Mouse (Mus musculus): Measurements from ENCODE around the gene St8sia1. TPM values are rescaled to one million over a fixed set of nuclear protein-coding genes. Genes with fewer than 3 reads are reported as not detected.

St8sia1 gene
- polyA plus RNA-seq, 1 experiment = not detected

DNA sequence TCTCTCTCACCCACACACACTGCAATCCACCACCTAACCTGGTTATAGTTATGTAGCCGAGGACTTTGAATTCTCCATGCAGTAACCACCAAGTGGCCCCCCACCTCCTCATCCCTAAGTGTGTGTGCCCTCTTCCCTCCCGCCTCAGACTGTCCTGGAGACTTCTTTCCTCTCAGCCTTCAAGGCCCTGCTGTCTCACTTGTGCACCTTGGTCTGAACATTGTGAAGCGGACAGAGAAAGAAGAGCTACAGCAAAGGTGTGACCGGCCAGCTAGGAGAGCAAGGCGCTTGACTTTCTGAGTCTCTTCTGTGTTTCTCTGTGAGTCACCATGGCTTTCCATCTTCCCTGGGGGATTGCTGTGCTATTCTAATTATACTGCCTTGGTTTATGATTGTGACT, 108.5 kb downstream of the St8sia1 start:
- no peaks in the 10 kb centered on the region for H3K4me1 ChIP-seq (ENCODE audit: control insufficient read depth, insufficient read depth, insufficient read length, low read length)
- no peak overlapping the region for H3K27ac ChIP-seq (replicated peaks; ENCODE audit: low read depth, low read length)
- H3K4me3 ChIP-seq (ENCODE audit: insufficient read depth, low read depth, low read length) = no peak overlapping the region

GRCm38 (mm10) chr6:142852419-142853377, 111.6 kb downstream of the St8sia1 start:
- H3K4me1 ChIP-seq (ENCODE audit: control insufficient read depth, insufficient read depth, insufficient read length, low read length) = no peaks in the 10 kb centered on the region
- no peak overlapping the region for H3K4me3 ChIP-seq (ENCODE audit: insufficient read depth, low read depth, low read length)
- no peak overlapping the region for H3K27ac ChIP-seq (replicated peaks; ENCODE audit: low read depth, low read length)

- Histone ChIP-seq H3K4me3 (ENCODE audit: insufficient read depth, low read depth, low read length) (no peak overlapping the region), H3K27ac (replicated peaks; ENCODE audit: low read depth, low read length) (no peak overlapping the region), H3K4me1 (ENCODE audit: control insufficient read depth, insufficient read depth, insufficient read length, low read length) (no peaks in the 10 kb centered on the region)
These were observed 113.8 kb downstream of the St8sia1 start for GRCm38 (mm10) chr6:142850436-142850835.

DNA sequence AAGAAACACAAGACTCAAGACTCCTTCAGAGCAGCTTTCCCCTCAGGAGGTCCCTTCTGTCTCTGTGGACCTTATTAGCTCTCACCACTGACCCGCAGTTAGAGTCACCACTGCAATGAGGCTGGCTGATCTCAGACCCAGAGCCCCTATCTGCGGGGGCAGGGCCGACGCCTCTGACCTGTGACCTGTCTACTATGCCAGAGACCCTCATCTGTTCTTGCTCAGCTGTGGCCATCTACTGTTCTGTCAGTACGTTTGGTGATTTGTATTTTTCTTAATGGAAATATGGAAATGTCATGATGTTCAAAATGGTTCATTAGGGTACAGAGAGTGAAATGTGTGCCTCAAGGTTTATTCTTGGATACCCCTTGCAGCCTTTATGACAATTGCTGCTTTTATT, 114.9 kb downstream of the St8sia1 start:
- H3K4me1 ChIP-seq (ENCODE audit: control insufficient read depth, insufficient read depth, insufficient read length, low read length) = no peaks in the 10 kb centered on the region
- H3K4me3 ChIP-seq (ENCODE audit: insufficient read depth, low read depth, low read length) = no peak overlapping the region
- no peak overlapping the region for H3K27ac ChIP-seq (replicated peaks; ENCODE audit: low read depth, low read length)

DNA sequence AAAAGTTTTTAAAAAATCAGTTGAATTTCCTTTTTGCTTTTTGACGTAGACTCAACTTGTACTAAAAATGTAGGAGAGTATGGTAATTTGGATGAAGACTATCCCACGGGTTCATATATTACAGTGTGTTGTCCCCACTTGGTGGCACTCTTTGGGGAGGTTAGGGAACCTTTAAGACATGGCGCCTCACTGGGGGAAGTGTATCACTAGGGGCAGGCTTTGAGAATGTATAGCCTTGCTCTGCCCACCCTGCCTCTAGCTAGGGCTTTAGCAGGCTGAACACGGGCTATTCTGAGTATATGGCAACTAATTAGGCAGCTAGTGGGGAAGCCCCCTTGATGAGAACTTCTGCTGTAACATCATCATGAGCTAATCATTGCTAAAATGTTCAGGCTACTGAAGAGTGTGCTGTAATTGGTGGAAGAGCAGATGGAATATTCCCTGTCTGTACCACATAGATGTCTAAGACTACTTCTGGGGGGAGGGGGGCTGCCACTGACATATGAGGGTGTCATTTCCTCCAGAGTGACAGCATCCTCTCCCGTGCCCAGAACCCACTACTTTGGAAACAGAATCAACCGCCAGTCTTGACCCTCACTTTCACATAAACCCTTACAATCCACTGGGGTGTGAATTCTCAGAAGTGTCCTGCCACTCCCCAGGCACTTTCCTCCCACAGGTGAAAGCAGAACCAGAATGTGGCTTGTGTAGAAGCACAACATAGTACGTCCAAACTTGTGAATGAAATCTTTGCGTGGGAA, 116.2 kb downstream of the St8sia1 start:
- Histone ChIP-seq H3K4me3 (ENCODE audit: insufficient read depth, low read depth, low read length) (no peak overlapping the region), H3K27ac (replicated peaks; ENCODE audit: low read depth, low read length) (no peak overlapping the region), H3K4me1 (ENCODE audit: control insufficient read depth, insufficient read depth, insufficient read length, low read length) (no peaks in the 10 kb centered on the region)

GRCm38 (mm10) chr6:142846855-142847254, 117.4 kb downstream of the St8sia1 start:
- no peaks in the 10 kb centered on the region for H3K4me1 ChIP-seq (ENCODE audit: control insufficient read depth, insufficient read depth, insufficient read length, low read length)
- H3K4me3 ChIP-seq (ENCODE audit: insufficient read depth, low read depth, low read length) = no peak overlapping the region
- no peak overlapping the region for H3K27ac ChIP-seq (replicated peaks; ENCODE audit: low read depth, low read length)

GRCm38 (mm10) chr6:142845066-142845465, 119.2 kb downstream of the St8sia1 start:
- no peak overlapping the region for H3K4me3 ChIP-seq (ENCODE audit: insufficient read depth, low read depth, low read length)
- H3K4me1 ChIP-seq (ENCODE audit: control insufficient read depth, insufficient read depth, insufficient read length, low read length) = no peaks in the 10 kb centered on the region
- H3K27ac ChIP-seq (replicated peaks; ENCODE audit: low read depth, low read length) = no peak overlapping the region

- Histone ChIP-seq H3K4me3 (ENCODE audit: insufficient read depth, low read depth, low read length) (no peak overlapping the region), H3K27ac (replicated peaks; ENCODE audit: low read depth, low read length) (no peak overlapping the region), H3K4me1 (ENCODE audit: control insufficient read depth, insufficient read depth, insufficient read length, low read length) (no peaks in the 10 kb centered on the region)
These were observed 120.2 kb downstream of the St8sia1 start for GRCm38 (mm10) chr6:142844061-142844460.

GRCm38 (mm10) chr6:142838501-142838900, 125.8 kb downstream of the St8sia1 start:
- H3K4me3 ChIP-seq (ENCODE audit: insufficient read depth, low read depth, low read length) = no peak overlapping the region
- H3K4me1 ChIP-seq (ENCODE audit: control insufficient read depth, insufficient read depth, insufficient read length, low read length) = no peaks in the 10 kb centered on the region
- H3K27ac ChIP-seq (replicated peaks; ENCODE audit: low read depth, low read length) = no peak overlapping the region

- no peaks in the 10 kb centered on the region for H3K4me1 ChIP-seq (ENCODE audit: control insufficient read depth, insufficient read depth, insufficient read length, low read length)
- H3K27ac ChIP-seq (replicated peaks; ENCODE audit: low read depth, low read length) = no peak overlapping the region
- no peak overlapping the region for H3K4me3 ChIP-seq (ENCODE audit: insufficient read depth, low read depth, low read length)
These were observed 126.9 kb downstream of the St8sia1 start for GRCm38 (mm10) chr6:142837326-142837725.

DNA sequence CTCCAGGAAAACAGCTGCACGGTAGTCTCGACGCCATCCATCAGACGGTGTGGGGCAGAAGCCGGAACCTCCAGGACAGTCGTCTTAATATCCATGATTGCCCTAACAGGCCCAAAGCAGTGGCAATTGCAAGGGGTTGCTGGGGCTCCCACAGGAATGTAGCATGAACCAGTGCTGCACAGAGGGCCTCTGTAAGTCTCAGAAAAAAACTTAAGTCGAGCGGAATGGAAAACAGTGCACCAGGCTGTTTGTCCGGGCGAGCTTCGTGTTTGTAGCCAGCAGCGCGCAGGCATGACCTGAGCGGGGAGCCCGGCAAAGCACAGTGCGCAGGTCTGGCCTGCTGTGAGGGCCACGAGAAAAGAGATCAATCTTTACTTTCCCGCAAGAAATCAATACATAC, 128.5 kb downstream of the St8sia1 start:
- Histone ChIP-seq H3K4me1 (ENCODE audit: control insufficient read depth, insufficient read depth, insufficient read length, low read length) (no peaks in the 10 kb centered on the region), H3K27ac (replicated peaks; ENCODE audit: low read depth, low read length) (no peak overlapping the region), H3K4me3 (ENCODE audit: insufficient read depth, low read depth, low read length) (no peak overlapping the region)

DNA sequence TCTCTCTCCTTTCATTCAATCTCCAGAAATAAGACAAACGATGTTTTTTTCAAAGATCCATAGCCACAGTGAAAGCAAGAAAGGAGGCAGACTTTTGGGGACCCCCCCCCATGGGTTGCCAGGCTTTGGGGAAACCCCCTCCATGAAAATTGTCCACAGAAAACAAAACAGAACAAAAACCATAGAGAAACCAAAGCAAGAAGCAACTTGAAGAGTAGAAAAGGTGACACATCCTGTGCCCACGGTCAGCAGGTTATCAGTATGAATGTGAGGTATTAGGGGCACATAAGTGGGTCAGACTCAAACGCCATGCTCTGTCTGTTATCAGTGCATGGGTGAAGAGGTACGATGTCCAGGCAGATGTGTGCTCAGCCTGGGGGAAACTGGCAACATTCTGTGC, 129.3 kb downstream of the St8sia1 start:
- Histone ChIP-seq H3K27ac (replicated peaks; ENCODE audit: low read depth, low read length) (no peak overlapping the region), H3K4me1 (ENCODE audit: control insufficient read depth, insufficient read depth, insufficient read length, low read length) (no peaks in the 10 kb centered on the region)

GRCm38 (mm10) chr6:142831706-142832105, 132.5 kb downstream of the St8sia1 start:
- H3K4me3 ChIP-seq (ENCODE audit: insufficient read depth, low read depth, low read length) = no peak overlapping the region
- H3K4me1 ChIP-seq (ENCODE audit: control insufficient read depth, insufficient read depth, insufficient read length, low read length) = no peaks in the 10 kb centered on the region
- no peak overlapping the region for H3K27ac ChIP-seq (replicated peaks; ENCODE audit: low read depth, low read length)

More for the DNA sequence above, 129.3 kb downstream of the St8sia1 start:
- H3K4me3 ChIP-seq (ENCODE audit: insufficient read depth, low read depth, low read length) = no peak overlapping the region

DNA sequence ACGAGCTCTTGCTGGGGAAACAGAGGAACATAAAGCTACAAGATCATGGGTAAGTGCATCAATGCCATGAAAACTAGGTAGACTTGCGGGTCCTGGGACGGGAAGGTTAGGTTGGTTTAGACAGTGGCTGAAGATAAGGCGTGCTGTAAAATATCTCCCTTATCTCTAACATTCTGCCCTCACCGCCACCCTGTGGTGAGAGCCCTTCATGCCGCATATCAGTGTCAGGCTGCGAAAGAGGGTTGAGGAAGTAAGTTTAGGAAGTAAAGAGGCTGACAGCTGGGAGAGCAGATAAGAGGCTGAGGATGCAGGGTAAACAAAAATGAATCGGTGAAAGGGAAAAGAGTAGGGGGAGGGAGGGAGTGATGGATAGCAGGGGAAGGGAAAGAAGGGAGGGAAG, 133.0 kb downstream of the St8sia1 start:
- Histone ChIP-seq H3K27ac (replicated peaks; ENCODE audit: low read depth, low read length) (no peak overlapping the region), H3K4me1 (ENCODE audit: control insufficient read depth, insufficient read depth, insufficient read length, low read length) (no peaks in the 10 kb centered on the region), H3K4me3 (ENCODE audit: insufficient read depth, low read depth, low read length) (no peak overlapping the region)

DNA sequence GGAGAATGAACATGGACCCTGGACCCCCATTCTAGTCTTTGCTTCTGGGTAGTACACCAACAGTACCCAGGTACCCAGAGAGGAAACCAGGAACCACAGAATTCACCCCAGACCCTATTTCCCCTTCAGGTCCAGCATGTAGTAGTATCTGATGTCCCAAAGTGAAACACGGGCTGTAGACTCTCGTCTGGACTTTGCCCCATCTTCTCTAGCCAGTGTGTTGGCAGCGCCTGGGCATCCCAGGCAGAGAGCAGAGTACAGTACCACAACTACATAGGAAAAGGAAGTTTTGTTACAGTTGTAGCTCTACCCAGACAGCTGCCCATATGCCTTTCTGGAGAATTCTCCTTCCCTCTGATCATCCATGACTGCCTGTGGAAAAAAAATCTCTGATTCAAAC, 134.0 kb downstream of the St8sia1 start:
- Histone ChIP-seq H3K27ac (replicated peaks; ENCODE audit: low read depth, low read length) (no peak overlapping the region), H3K4me3 (ENCODE audit: insufficient read depth, low read depth, low read length) (no peak overlapping the region), H3K4me1 (ENCODE audit: control insufficient read depth, insufficient read depth, insufficient read length, low read length) (no peaks in the 10 kb centered on the region)

Data from brown adipose tissue, adult 24 weeks (tissue).